Mouse (Mus musculus): ENCODE results near the gene Gjd3. TPM values are rescaled to one million over a fixed set of nuclear protein-coding genes. Genes with fewer than 3 reads are reported as not detected.
"Not testable (repeated sequence)": the region's sequence is repeated elsewhere in the genome, so short reads cannot be mapped to it uniquely, and the experiment has no call there.

The Gjd3 gene
- polyA plus RNA-seq, 1 experiment, result not detected

DNA sequence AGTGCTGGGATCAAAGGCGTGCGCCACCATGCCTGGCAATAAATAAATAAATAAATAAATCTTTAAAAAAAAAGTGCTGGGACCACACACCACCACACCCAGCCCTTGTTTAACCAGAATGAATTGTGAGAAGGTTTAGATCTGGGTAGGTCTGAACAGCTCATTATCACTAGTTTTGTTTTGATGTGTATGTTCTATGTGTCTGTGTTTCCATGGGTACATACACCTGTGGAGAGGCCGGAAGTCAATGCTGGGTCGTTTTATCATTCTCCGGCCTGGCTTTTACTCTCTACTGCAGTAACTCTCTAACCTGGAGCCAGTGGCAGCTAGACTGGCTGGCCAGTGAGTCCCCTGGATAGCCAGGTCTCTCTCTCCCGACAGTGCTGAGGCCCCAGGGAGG lies 8.1 kb upstream of the Gjd3 start:
- Histone ChIP-seq H3K4me3 (replicated peaks; ENCODE audit: control insufficient read depth, low read depth, low read length) (no peak overlapping the region), H3K4me1 (ENCODE audit: control insufficient read depth, insufficient read depth, low read length) (no peaks in the 10 kb centered on the region), H3K27ac (ENCODE audit: control insufficient read depth, insufficient read depth, low read depth, low read length, poor library complexity) (no peak overlapping the region)
- TF ChIP-seq POLR2A (IDR thresholded peaks at IDR 0.05; ENCODE audit: borderline replicate concordance, control insufficient read depth, low read depth, low read length), result no peak
- no peak for TF ChIP-seq CTCF (IDR thresholded peaks at IDR 0.05; ENCODE audit: control insufficient read depth, insufficient read depth, low read length)
- WGBS, result 95% methylated on average over 6 of the region's 6 CpGs

DNA sequence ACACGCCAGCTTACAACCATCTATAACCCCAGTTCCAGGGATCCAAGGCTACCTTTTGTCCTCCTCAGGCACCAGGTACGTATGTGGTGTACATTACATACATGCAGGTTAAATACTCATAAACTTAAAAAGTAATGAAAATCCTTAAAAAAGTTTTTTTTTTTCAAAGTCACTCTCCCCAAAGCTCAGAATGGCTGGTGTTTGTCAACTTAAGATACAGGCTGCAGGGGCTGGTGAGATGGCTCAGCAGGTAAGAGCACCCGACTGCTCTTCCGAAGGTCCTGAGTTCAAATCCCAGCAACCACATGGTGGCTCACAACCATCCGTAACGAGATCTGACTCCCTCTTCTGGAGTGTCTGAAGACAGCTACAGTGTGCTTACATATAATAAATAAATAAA lies 5.4 kb upstream of the Gjd3 start:
- not testable (repeated sequence) for H3K27ac ChIP-seq (ENCODE audit: control insufficient read depth, insufficient read depth, low read depth, low read length, poor library complexity); H3K4me3 ChIP-seq (replicated peaks; ENCODE audit: control insufficient read depth, low read depth, low read length); H3K4me1 ChIP-seq (ENCODE audit: control insufficient read depth, insufficient read depth, low read length)
- WGBS, result 88% methylated on average over 6 of the region's 6 CpGs

DNA sequence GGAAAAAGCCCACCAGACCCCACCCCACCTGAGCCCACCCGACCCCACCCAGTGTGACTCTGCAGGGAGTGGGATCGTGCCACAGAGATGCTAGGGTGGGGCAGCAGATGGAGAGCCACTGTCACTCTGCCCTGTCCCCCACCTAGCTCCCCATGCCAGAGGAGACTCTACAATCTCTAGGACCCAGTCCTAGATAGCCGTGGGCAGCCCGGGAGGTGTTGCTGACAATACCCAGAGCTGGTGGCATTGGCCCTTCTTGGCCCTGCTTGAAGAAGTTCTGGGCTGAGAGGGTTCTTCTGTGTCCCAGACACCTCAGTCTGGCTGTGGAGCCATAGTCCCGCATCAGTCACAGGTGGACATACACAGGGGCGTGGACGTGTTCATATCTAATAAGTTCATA lies 2.7 kb upstream of the Gjd3 start:
- Histone ChIP-seq H3K4me1 (ENCODE audit: control insufficient read depth, insufficient read depth, low read length) (peaks cover 1% of the 10 kb centered on the region; the same call in 1 of the 2 replicates), H3K4me3 (replicated peaks; ENCODE audit: control insufficient read depth, low read depth, low read length) (no peak overlapping the region), H3K27ac (ENCODE audit: control insufficient read depth, insufficient read depth, low read depth, low read length, poor library complexity) (no peak overlapping the region)
- no peak for TF ChIP-seq CTCF (IDR thresholded peaks at IDR 0.05; ENCODE audit: control insufficient read depth, insufficient read depth, low read length)
- TF ChIP-seq POLR2A (IDR thresholded peaks at IDR 0.05; ENCODE audit: borderline replicate concordance, control insufficient read depth, low read depth, low read length), result no peak
- WGBS, result 90% methylated on average over 7 of the region's 7 CpGs

DNA sequence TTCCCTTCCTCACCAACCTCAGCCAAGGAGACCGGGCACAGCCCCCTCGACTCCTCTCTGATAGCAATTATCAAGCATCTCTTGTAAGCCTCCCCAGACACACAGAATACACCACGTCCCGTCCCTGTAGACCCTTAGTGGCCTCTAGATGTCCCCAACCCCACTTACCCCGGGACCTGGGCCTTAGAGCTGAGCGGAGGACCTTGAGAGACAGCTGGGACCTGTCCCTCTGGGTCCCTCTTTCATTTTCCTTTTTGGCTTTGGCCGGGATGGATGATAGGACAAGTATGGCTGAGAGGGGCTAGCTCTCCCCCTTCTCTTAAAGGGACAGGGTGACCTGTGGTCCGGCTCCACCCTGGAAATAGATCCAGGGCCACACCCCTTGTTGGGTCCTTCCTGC lies 735 bp upstream of the Gjd3 start:
- TF ChIP-seq POLR2A (IDR thresholded peaks at IDR 0.05; ENCODE audit: borderline replicate concordance, control insufficient read depth, low read depth, low read length) (no peak), CTCF (IDR thresholded peaks at IDR 0.05; ENCODE audit: control insufficient read depth, insufficient read depth, low read length) (no peak)
- Histone ChIP-seq H3K4me3 (replicated peaks; ENCODE audit: control insufficient read depth, low read depth, low read length) (no peak overlapping the region), H3K27ac (ENCODE audit: control insufficient read depth, insufficient read depth, low read depth, low read length, poor library complexity) (no peak overlapping the region), H3K4me1 (ENCODE audit: control insufficient read depth, insufficient read depth, low read length) (peaks cover 1% of the 10 kb centered on the region; the same call in 1 of the 2 replicates)
- 76% methylated on average over 8 of the region's 8 CpGs for WGBS

DNA sequence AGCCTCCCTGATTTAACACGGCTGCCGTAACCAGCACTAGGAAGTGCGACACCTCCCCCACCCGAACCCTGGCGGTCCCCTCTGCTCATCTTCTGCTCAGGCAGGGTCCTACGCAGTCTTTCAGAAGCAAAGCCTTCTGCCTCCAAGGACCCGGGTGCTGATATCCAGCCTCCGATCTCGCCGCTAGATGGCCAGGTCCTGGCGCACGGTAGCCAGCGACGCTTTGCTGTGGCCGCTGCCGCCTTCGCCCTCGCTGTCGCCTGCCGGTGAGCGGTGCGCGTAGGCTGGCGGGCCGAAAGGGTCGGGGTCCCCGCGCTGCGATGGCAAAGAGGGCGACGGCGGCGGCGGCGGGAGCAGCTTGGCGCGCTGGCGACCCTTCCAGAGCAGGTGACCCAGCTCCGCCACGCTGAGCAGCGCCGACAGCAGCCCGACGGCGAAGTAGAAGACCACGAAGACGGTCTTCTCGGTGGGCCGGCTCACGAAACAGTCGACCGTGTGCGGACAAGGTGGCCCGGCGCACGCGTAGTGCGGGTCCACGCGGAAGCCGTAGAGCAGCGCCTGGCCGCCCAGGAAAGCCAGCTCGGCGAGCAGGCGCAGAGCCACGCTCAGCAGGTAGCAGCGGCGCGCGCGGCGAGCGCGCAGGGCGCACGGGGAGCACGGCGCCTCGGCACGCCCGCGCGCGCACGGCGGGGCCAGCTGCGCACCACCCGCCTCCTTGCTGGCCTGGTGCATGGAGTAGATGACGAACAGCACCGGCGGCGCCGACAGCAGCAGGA lies 631 bp downstream of the Gjd3 start:
- peak overlapping the region; percentile 38 for H3K4me3 ChIP-seq (replicated peaks; ENCODE audit: control insufficient read depth, low read depth, low read length)
- TF ChIP-seq CTCF (IDR thresholded peaks at IDR 0.05; ENCODE audit: control insufficient read depth, insufficient read depth, low read length) (peak; percentile 50; the same call in 1 of the 2 replicates), POLR2A (IDR thresholded peaks at IDR 0.05; ENCODE audit: borderline replicate concordance, control insufficient read depth, low read depth, low read length) (no peak)
- WGBS, result under 1% methylated on average over 94 of the region's 94 CpGs
- peaks cover 1% of the 10 kb centered on the region; the same call in 1 of the 2 replicates for H3K4me1 ChIP-seq (ENCODE audit: control insufficient read depth, insufficient read depth, low read length)
- no peak overlapping the region; the same call in 1 of the 2 replicates for H3K27ac ChIP-seq (ENCODE audit: control insufficient read depth, insufficient read depth, low read depth, low read length, poor library complexity)

DNA sequence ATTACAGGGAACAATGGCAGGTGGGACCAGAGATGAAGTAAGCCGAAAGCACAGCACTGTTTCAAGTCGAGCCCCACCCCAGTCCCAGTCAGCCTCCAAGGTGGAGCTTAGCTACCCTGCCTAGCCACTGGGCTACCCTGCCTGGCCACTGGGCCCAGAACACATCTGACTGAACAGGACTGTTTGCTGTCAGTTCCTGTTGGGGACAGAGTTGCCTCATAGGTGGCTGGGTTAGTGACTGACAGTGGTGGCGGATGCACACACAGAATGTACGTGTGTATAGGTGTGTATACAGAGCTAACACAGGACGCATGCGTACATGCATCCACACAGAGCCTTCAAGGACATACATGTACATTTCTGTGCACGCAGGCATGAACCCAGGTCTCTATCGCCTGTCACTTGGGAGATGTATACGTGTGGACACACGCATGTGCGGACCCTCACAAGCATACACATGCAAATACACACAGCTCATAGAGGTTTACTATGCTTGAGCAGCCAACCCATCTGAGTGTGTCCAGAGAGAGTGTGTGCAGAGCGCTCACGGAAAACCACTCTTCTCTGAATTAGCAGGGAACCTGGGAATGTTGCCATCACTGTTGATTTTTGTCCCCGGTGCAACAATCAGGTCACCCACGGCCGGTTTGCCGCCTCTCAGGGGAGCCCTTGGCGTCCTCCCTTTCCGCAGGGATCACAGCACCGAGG lies 1.4 kb downstream of the Gjd3 start:
- no peak overlapping the region for H3K4me3 ChIP-seq (replicated peaks; ENCODE audit: control insufficient read depth, low read depth, low read length)
- H3K27ac ChIP-seq (ENCODE audit: control insufficient read depth, insufficient read depth, low read depth, low read length, poor library complexity), result no peak overlapping the region; the same call in 1 of the 2 replicates
- TF ChIP-seq CTCF (IDR thresholded peaks at IDR 0.05; ENCODE audit: control insufficient read depth, insufficient read depth, low read length), result no peak
- no peak for TF ChIP-seq POLR2A (IDR thresholded peaks at IDR 0.05; ENCODE audit: borderline replicate concordance, control insufficient read depth, low read depth, low read length)
- H3K4me1 ChIP-seq (ENCODE audit: control insufficient read depth, insufficient read depth, low read length), result peaks cover 1% of the 10 kb centered on the region; the same call in 1 of the 2 replicates
- WGBS, result 50% methylated on average over 20 of the region's 20 CpGs

GRCm38 (mm10) chr11:98979356-98979755 lies 3.5 kb downstream of the Gjd3 start:
- WGBS, result 63% methylated on average over 5 of the region's 5 CpGs
- Histone ChIP-seq H3K27ac (ENCODE audit: control insufficient read depth, insufficient read depth, low read depth, low read length, poor library complexity) (no peak overlapping the region), H3K4me1 (ENCODE audit: control insufficient read depth, insufficient read depth, low read length) (peaks cover 1% of the 10 kb centered on the region; the same call in 1 of the 2 replicates), H3K4me3 (replicated peaks; ENCODE audit: control insufficient read depth, low read depth, low read length) (no peak overlapping the region)
- TF ChIP-seq POLR2A (IDR thresholded peaks at IDR 0.05; ENCODE audit: borderline replicate concordance, control insufficient read depth, low read depth, low read length), result no peak
- TF ChIP-seq CTCF (IDR thresholded peaks at IDR 0.05; ENCODE audit: control insufficient read depth, insufficient read depth, low read length), result no peak

DNA sequence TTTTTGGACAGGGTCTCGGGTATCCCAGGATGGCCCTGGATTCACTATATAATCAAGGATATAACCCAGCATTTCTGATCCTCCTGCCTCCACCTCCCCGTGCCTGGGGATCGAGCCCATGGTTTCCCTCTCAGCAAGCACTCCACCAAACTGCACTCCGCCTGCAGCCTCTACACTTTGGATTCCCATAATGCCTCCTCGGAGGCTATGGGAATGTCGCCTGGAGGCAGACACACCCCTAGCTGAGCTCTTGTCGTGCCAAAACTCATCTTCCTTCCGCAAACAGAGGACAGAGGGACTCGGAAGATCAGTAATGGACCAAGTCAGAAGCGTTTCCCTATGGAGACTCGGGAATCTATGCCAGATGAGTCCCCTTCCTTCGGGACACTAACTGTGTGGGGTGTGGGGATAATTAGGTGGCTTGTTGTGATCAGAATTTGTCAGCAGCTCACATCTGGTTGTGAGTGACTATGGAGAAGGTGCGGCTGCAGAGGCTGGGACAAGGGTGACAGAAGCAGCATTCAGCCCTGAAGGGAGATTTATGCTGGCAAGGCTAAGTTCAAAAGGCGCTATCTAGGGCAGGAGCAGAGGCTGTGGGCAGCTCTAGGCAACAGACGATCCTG lies 4.2 kb downstream of the Gjd3 start:
- Histone ChIP-seq H3K27ac (ENCODE audit: control insufficient read depth, insufficient read depth, low read depth, low read length, poor library complexity) (no peak overlapping the region), H3K4me3 (replicated peaks; ENCODE audit: control insufficient read depth, low read depth, low read length) (no peak overlapping the region), H3K4me1 (ENCODE audit: control insufficient read depth, insufficient read depth, low read length) (peaks cover 1% of the 10 kb centered on the region; the same call in 1 of the 2 replicates)
- WGBS, result 80% methylated on average over 15 of the region's 15 CpGs
- TF ChIP-seq CTCF (IDR thresholded peaks at IDR 0.05; ENCODE audit: control insufficient read depth, insufficient read depth, low read length), result no peak
- TF ChIP-seq POLR2A (IDR thresholded peaks at IDR 0.05; ENCODE audit: borderline replicate concordance, control insufficient read depth, low read depth, low read length), result no peak
